Mouse (Mus musculus) layer of hippocampus, postnatal 10 days (tissue): ENCODE data around the gene Capn5. TPM values are rescaled to one million over a fixed set of nuclear protein-coding genes. Genes with fewer than 3 reads are reported as not detected.

Source experiments
- total RNA-seq, 2 experiments: library from RNA; stranded (reverse); gene quantifications; 2 replicates each; pipeline ENCODE4 v1.2.3; 2021

Gene Capn5
- total RNA-seq, 2 experiments from 2014 or later, result 55.9 to 61.7 TPM

Other genes starting within 250 kb of the Capn5 start
- 10 to 100 TPM; 15.1 to 17.0 TPM for gene Myo7a, start 58.8 kb downstream of the Capn5 start, total RNA-seq
- gene Omp, start 32.8 kb downstream of the Capn5 start, total RNA-seq, result 1 to 10 TPM; 1.5 to 1.8 TPM
- under 1 TPM in 1 of 2 experiments, not detected in 1; 0.22 TPM for gene B3gnt6, start 21.2 kb upstream of the Capn5 start, total RNA-seq
- 10 to 100 TPM; 14.7 to 17.8 TPM for gene Acer3, start 142.9 kb upstream of the Capn5 start, total RNA-seq
- 1 to 10 TPM; 6.3 to 7.1 TPM for gene Tsku, start 183.1 kb upstream of the Capn5 start, total RNA-seq